Mouse (Mus musculus) adrenal gland, adult (tissue): ENCODE results near the gene Il1r2.

Experiments
- DNase-seq, 2 experiments: peaks; one replicate each; pipeline ENCODE4 v3.0.0; 2022 to 2023; ENCODE audit warnings: low spot score in 1 of 2; ENCODE audit not compliant: inconsistent age in 2 of 2

Gene Il1r2

GRCm38 (mm10) chr1:40059122-40059774 lies 14.6 kb upstream of the Il1r2 start:
- peak in 1 of 2 experiments; percentile 44 for DNase-seq

- no peak for DNase-seq
Observed at GRCm38 (mm10) chr1:40061359-40061758, 12.5 kb upstream of the Il1r2 start.

- DNase-seq: no peak
Observed at GRCm38 (mm10) chr1:40063409-40063808, 10.5 kb upstream of the Il1r2 start.

GRCm38 (mm10) chr1:40064508-40064907 lies 9.4 kb upstream of the Il1r2 start:
- no peak for DNase-seq

- no peak for DNase-seq
Observed at GRCm38 (mm10) chr1:40072558-40072957, 1.3 kb upstream of the Il1r2 start.

GRCm38 (mm10) chr1:40077328-40077727 lies 3.4 kb downstream of the Il1r2 start:
- DNase-seq: no peak

GRCm38 (mm10) chr1:40081041-40081440 lies 7.2 kb downstream of the Il1r2 start:
- DNase-seq: no peak

GRCm38 (mm10) chr1:40084386-40084785 lies 10.5 kb downstream of the Il1r2 start:
- no peak for DNase-seq

- peak; percentile 57 to 79 for DNase-seq
Observed at GRCm38 (mm10) chr1:40085403-40086182, 11.7 kb downstream of the Il1r2 start.

- no peak for DNase-seq
Observed at GRCm38 (mm10) chr1:40091160-40091559, 17.3 kb downstream of the Il1r2 start.

GRCm38 (mm10) chr1:40092541-40092940 lies 18.7 kb downstream of the Il1r2 start:
- DNase-seq: no peak

GRCm38 (mm10) chr1:40094601-40095304 lies 20.9 kb downstream of the Il1r2 start:
- DNase-seq: no peak

- DNase-seq: peak in 1 of 2 experiments; percentile 49
Observed at GRCm38 (mm10) chr1:40095585-40095984, 21.7 kb downstream of the Il1r2 start.

GRCm38 (mm10) chr1:40106306-40106705 lies 32.4 kb downstream of the Il1r2 start:
- DNase-seq: no peak

GRCm38 (mm10) chr1:40106719-40107118 lies 32.8 kb downstream of the Il1r2 start:
- DNase-seq: no peak

- no peak for DNase-seq
Observed at GRCm38 (mm10) chr1:40107971-40108749, 34.3 kb downstream of the Il1r2 start.

- DNase-seq: no peak
Observed at GRCm38 (mm10) chr1:40109736-40110135, 35.9 kb downstream of the Il1r2 start.

- peak in 1 of 2 experiments; percentile 89 for DNase-seq
Observed at GRCm38 (mm10) chr1:40115271-40115670, 41.4 kb downstream of the Il1r2 start.

- peak; percentile 66 to 92 for DNase-seq
Observed at GRCm38 (mm10) chr1:40116422-40116821, 42.5 kb downstream of the Il1r2 start.

- DNase-seq: peak in 1 of 2 experiments; percentile 8
Observed at GRCm38 (mm10) chr1:40117565-40117964, 43.7 kb downstream of the Il1r2 start.

- DNase-seq: no peak
Observed at GRCm38 (mm10) chr1:40124237-40124636, 50.4 kb downstream of the Il1r2 start.
